Mouse (Mus musculus) CH12.LX (cell line): ENCODE measurements around the gene Efemp2. TPM values are rescaled to one million over a fixed set of nuclear protein-coding genes. Genes with fewer than 3 reads are reported as not detected.
A peak's percentile ranks its signal among the peaks of the same experiment; 100 is the strongest.
"Not testable (repeated sequence)": the region's sequence is repeated elsewhere in the genome, so short reads cannot be mapped to it uniquely, and the experiment has no call there.

Experiments
- DNase-seq: peaks from one replicate; pipeline ENCODE4 v3.0.0-alpha.2; 2013; ENCODE audit errors: extremely low read depth
- H3K27ac ChIP-seq: 2 replicates; pipeline ENCODE4 v1.5.1; 2012; ENCODE audit warnings: low read depth, mild to moderate bottlenecking, control low read depth, moderate library complexity; ENCODE audit not compliant: insufficient read depth
- H3K27me3 ChIP-seq: replicated peaks from 2 replicates; pipeline ENCODE3; 2012; ENCODE audit warnings: inconsistent platforms
- H3K36me3 ChIP-seq, 2 experiments: replicated peaks in 1 of 2; 2 replicates each; pipeline versions ENCODE3 to v1.6.1; 2012; ENCODE audit warnings: inconsistent platforms in 1 of 2, low read length in 1 of 2, mild to moderate bottlenecking in 1 of 2, mixed read lengths in 1 of 2, moderate library complexity in 1 of 2; ENCODE audit not compliant: control insufficient read depth in 1 of 2, insufficient read depth in 1 of 2
- H3K4me1 ChIP-seq, 2 experiments: 2 replicates each; pipeline ENCODE4 v1.6.1; 2012; ENCODE audit warnings: inconsistent platforms in 1 of 2, moderate library complexity in 1 of 2; ENCODE audit not compliant: insufficient read depth in 2 of 2, control insufficient read depth in 1 of 2
- H3K4me2 ChIP-seq: 2 replicates; pipeline ENCODE4 v1.6.1; 2012; ENCODE audit warnings: low read depth, mild to moderate bottlenecking, control low read depth; ENCODE audit not compliant: poor library complexity, insufficient read depth, severe bottlenecking
- H3K4me3 ChIP-seq, 3 experiments: fragments of 150-350 bp in 1 of 3; sonication (generic) in 1 of 3; replicated peaks in 1 of 3; 2 replicates each; pipeline versions ENCODE3 to v1.5.1; 2011 to 2012; ENCODE audit warnings: low read depth in 2 of 3, low read length in 2 of 3, mild to moderate bottlenecking in 2 of 3, moderate library complexity in 2 of 3, control low read depth in 1 of 3, improper control_type of control experiment in 1 of 3, inconsistent platforms in 1 of 3, mixed read lengths in 1 of 3; ENCODE audit not compliant: poor library complexity in 1 of 3
- H3K79me2 ChIP-seq: replicated peaks from 2 replicates; pipeline ENCODE4 v1.6.1; 2012; ENCODE audit warnings: mild to moderate bottlenecking, moderate library complexity; ENCODE audit not compliant: control insufficient read depth, poor library complexity, insufficient read depth, severe bottlenecking; ENCODE audit errors: extremely low read depth
- H3K9ac ChIP-seq: 2 replicates; pipeline ENCODE4 v1.6.1; 2012; ENCODE audit warnings: low read depth, mild to moderate bottlenecking, control low read depth, moderate library complexity; ENCODE audit not compliant: insufficient read depth
- H3K9me3 ChIP-seq: replicated peaks from 2 replicates; pipeline ENCODE3; 2012; ENCODE audit warnings: low read length, inconsistent platforms, mixed read lengths
- BHLHE40 ChIP-seq: IDR thresholded peaks from 2 replicates; pipeline ENCODE4 v1.6.1; 2011; ENCODE audit warnings: mild to moderate bottlenecking, low read depth, low read length, improper control_type of control experiment
- CHD1 ChIP-seq: IDR thresholded peaks from 2 replicates; pipeline ENCODE4 v1.6.1; 2012; ENCODE audit warnings: low read depth, low read length, improper control_type of control experiment, inconsistent platforms
- CHD2 ChIP-seq: IDR thresholded peaks from 2 replicates; pipeline ENCODE4 v1.6.1; 2011; ENCODE audit warnings: low read length, improper control_type of control experiment
- CTCF ChIP-seq, 2 experiments: IDR thresholded peaks in 1 of 2; conservative IDR thresholded peaks in 1 of 2; 2 replicates each; pipeline ENCODE4 v1.5.1; 2011 to 2012; ENCODE audit warnings: low read depth in 2 of 2, low read length in 2 of 2, improper control_type of control experiment in 1 of 2, inconsistent platforms in 1 of 2, mild to moderate bottlenecking in 1 of 2, moderate library complexity in 1 of 2
- ELF1 ChIP-seq: IDR thresholded peaks from 2 replicates; pipeline ENCODE4 v1.6.1; 2014; ENCODE audit warnings: low read depth, mild to moderate bottlenecking, inconsistent platforms, low read length, improper control_type of control experiment
- ETS1 ChIP-seq: conservative IDR thresholded peaks from 2 replicates; pipeline ENCODE4 v1.6.1; 2012; ENCODE audit warnings: low read depth, mild to moderate bottlenecking, inconsistent platforms, low read length, improper control_type of control experiment, moderate library complexity
- GABPA ChIP-seq: IDR thresholded peaks from 2 replicates; pipeline ENCODE4 v1.6.1; 2012; ENCODE audit warnings: low read depth, low read length, improper control_type of control experiment, inconsistent platforms; ENCODE audit not compliant: insufficient replicate concordance
- IRF4 ChIP-seq: IDR thresholded peaks from 2 replicates; pipeline ENCODE4 v1.6.1; 2014; ENCODE audit warnings: low read depth, mild to moderate bottlenecking, inconsistent platforms, low read length, improper control_type of control experiment
- JUN ChIP-seq: IDR thresholded peaks from 2 replicates; pipeline ENCODE4 v1.6.1; 2011; ENCODE audit warnings: low read depth, mild to moderate bottlenecking, low read length, improper control_type of control experiment, moderate library complexity; ENCODE audit not compliant: insufficient read depth
- JUND ChIP-seq: conservative IDR thresholded peaks from 2 replicates; pipeline ENCODE4 v1.6.1; 2011; ENCODE audit warnings: low read depth, low read length, improper control_type of control experiment
- KAT2A ChIP-seq: IDR thresholded peaks from 2 replicates; pipeline ENCODE4 v1.6.1; 2012; ENCODE audit warnings: low read length, improper control_type of control experiment, inconsistent platforms; ENCODE audit not compliant: insufficient replicate concordance
- MAX ChIP-seq: IDR thresholded peaks from 2 replicates; pipeline ENCODE4 v1.6.1; 2011; ENCODE audit warnings: low read length, improper control_type of control experiment
- MXI1 ChIP-seq: IDR thresholded peaks from 2 replicates; pipeline ENCODE4 v1.6.1; 2011; ENCODE audit warnings: mild to moderate bottlenecking, low read depth, low read length, improper control_type of control experiment
- MYC ChIP-seq: IDR thresholded peaks from 2 replicates; pipeline ENCODE4 v1.6.1; 2011; ENCODE audit warnings: low read depth, mild to moderate bottlenecking, improper control_type of control experiment, low read length
- NELFE ChIP-seq: IDR thresholded peaks from 2 replicates; pipeline ENCODE4 v1.6.1; 2011; ENCODE audit warnings: low read depth, low read length, improper control_type of control experiment
- POLR2A ChIP-seq: IDR thresholded peaks from 2 replicates; pipeline ENCODE4 v1.6.1; 2011; ENCODE audit warnings: low read depth, mild to moderate bottlenecking, improper control_type of control experiment, low read length
- POLR2AphosphoS2 ChIP-seq: IDR thresholded peaks from 2 replicates; pipeline ENCODE4 v1.6.1; 2011; ENCODE audit warnings: low read depth, low read length, improper control_type of control experiment
- RAD21 ChIP-seq: IDR thresholded peaks from 2 replicates; pipeline ENCODE4 v1.6.1; 2011; ENCODE audit warnings: low read depth, mild to moderate bottlenecking, low read length, improper control_type of control experiment, moderate library complexity
- RCOR1 ChIP-seq: conservative IDR thresholded peaks from 2 replicates; pipeline ENCODE4 v1.6.1; 2012; ENCODE audit warnings: low read depth, mild to moderate bottlenecking, inconsistent platforms, low read length, improper control_type of control experiment
- SIN3A ChIP-seq: IDR thresholded peaks from 2 replicates; pipeline ENCODE4 v1.6.1; 2012; ENCODE audit warnings: low read length, improper control_type of control experiment, inconsistent platforms
- TBP ChIP-seq: conservative IDR thresholded peaks from 2 replicates; pipeline ENCODE4 v1.6.1; 2011; ENCODE audit warnings: low read depth, low read length, improper control_type of control experiment
- TCF12 ChIP-seq: IDR thresholded peaks from 2 replicates; pipeline ENCODE4 v1.6.1; 2014; ENCODE audit warnings: low read depth, mild to moderate bottlenecking, inconsistent platforms, low read length, improper control_type of control experiment
- USF2 ChIP-seq: conservative IDR thresholded peaks from 2 replicates; pipeline ENCODE4 v1.6.1; 2011; ENCODE audit warnings: low read depth, low read length, improper control_type of control experiment
- ZKSCAN1 ChIP-seq: IDR thresholded peaks from 2 replicates; pipeline ENCODE4 v1.6.1; 2012; ENCODE audit warnings: low read depth, inconsistent platforms, low read length, improper control_type of control experiment, borderline replicate concordance
- ZMIZ1 ChIP-seq: IDR thresholded peaks from 2 replicates; pipeline ENCODE4 v1.6.1; 2012; ENCODE audit warnings: low read depth, mild to moderate bottlenecking, inconsistent platforms, low read length, improper control_type of control experiment
- ZNF384 ChIP-seq: IDR thresholded peaks from 2 replicates; pipeline ENCODE4 v1.6.1; 2012; ENCODE audit warnings: low read depth, low read length, improper control_type of control experiment, inconsistent platforms
- dilution Hi-C: fragments of 300-500 bp; cut with MboI; formaldehyde crosslinking; loops from 2 replicates; pipeline ENCODE4 v1.14.3; 2020; ENCODE audit warnings: low sequenced_read_pairs; ENCODE audit not compliant: extremely low pct_unique_long_range_greater_than_20kb, extremely low pct_ligation_motif_present
- in situ Hi-C: fragments of 300-500 bp; cut with MboI; formaldehyde crosslinking; loops from 3 replicates; pipeline ENCODE4 v1.14.3; 2019; ENCODE audit warnings: low sequenced_read_pairs, low pct_ligation_motif_present, low pct_unique_long_range_greater_than_20kb, mixed read lengths
- polyA plus RNA-seq: library from polyadenylated mRNA; unstranded; fragments of >175 nt; gene quantifications from 2 replicates; pipeline ENCODE4 v1.2.1, GENCODE M21; 2012; ENCODE audit warnings: low read depth; ENCODE audit not compliant: insufficient read length
- total RNA-seq, 2 experiments: library from RNA; depleted of rRNA; stranded (reverse); fragments of 300-350 nt in 1 of 2; fragments of >200 nt in 1 of 2; gene quantifications; 2 replicates each; pipeline ENCODE4 v1.2.3; 2012 to 2014

Gene Efemp2
- total and polyA plus RNA-seq, 3 experiments: 0.50 to 0.51 TPM; not detected in 1

DNA sequence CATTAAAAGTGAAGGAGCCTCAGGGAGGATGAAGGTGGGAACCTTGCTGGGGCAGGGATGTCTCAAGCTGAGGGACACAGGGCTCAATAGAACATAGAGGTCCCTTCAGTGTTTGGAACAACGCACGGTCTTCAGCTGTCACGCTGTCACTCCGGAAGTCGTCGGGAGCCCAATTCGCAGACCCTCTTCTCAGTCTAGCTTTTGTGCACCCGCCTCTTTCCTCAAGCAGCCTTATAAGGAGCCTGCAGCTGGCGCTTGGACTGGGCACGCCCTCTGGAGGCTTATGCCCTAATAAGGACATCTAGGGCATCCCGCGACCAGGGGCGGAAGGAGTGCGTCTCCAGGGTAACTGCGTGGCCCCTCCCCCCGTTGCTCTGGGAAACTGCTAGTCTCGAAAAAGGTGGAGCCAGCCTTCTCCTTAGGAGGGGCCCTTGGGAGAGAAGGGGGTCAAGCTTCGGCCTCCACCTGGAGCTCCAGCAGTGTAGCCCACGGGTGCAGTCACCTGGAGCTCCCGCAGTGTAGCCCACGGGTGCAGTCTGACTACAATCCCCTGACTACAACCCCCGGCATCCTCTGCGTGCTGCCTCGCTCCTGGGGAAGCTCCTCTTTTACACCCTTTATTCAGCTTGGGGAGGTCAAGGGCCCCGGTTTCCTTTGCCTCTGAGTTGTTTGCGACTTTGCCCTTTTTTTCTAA is 15.3 kb downstream of the Efemp2 start (continued):
- TF ChIP-seq TBP (peak; percentile 94), RAD21 (no peak), POLR2A (peak; percentile 93), JUND (no peak), SIN3A (no peak; the same call in 1 of the 2 replicates), ETS1 (no peak), JUN (no peak), IRF4 (no peak), KAT2A (0 out of 2 replicates have a peak, but pooled peaks have one; percentile 51), ZKSCAN1 (no peak), GABPA (no peak), MAX (peak; percentile 80; the same call in 1 of the 2 replicates), CHD1 (no peak), RCOR1 (no peak)
- TF ChIP-seq, all 38 proteins: peak for 15

DNA sequence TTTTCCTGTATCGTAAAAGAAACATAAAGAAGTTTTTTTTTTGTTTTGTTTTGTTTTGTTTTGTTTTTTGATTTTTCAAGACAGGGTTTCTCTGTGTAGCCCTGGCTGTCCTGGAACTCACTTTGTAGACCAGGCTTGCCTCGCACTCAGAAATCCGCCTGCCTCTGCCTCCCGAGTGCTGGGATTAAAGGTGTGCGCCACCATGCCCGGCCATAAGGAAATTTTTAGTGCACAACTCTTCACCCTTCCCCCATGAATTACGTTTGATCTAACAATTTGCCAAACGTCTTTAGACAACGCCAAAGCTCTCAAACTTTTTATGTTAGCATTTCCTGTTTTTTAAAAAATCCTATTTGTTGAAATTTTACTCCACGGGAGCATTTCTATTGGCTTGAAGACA is 16.0 kb downstream of the Efemp2 start:
- H3K4me3 ChIP-seq: peak overlapping the region in 2 of 3 experiments; percentile 29 to 99
- dilution Hi-C loops, H3K9ac ChIP-seq, H3K27ac ChIP-seq, H3K9me3 ChIP-seq, H3K27me3 ChIP-seq, DNase-seq: not testable (repeated sequence)
- TF ChIP-seq CHD1 (0 out of 2 replicates have a peak, but pooled peaks have one; percentile 76), ZMIZ1 (0 out of 2 replicates have a peak, but pooled peaks have one; percentile 33)
- H3K36me3 ChIP-seq: peaks cover 35 to 45% of the 10 kb centered on the region in 2 experiments
- in situ Hi-C loops: loop anchor here (5.0 kb wide), 1 partner anchor 32 kb away; the partner anchor contains the start of gene Ccdc85b
- H3K4me1 ChIP-seq: peaks cover 6 to 35% of the 10 kb centered on the region in 2 experiments; a peak in 3 of 4 replicates
- 0 out of 2 replicates have a peak overlapping the region, but pooled peaks have one; percentile 32 for H3K4me2 ChIP-seq
- H3K79me2 ChIP-seq: peaks cover 24% of the 10 kb centered on the region

DNA sequence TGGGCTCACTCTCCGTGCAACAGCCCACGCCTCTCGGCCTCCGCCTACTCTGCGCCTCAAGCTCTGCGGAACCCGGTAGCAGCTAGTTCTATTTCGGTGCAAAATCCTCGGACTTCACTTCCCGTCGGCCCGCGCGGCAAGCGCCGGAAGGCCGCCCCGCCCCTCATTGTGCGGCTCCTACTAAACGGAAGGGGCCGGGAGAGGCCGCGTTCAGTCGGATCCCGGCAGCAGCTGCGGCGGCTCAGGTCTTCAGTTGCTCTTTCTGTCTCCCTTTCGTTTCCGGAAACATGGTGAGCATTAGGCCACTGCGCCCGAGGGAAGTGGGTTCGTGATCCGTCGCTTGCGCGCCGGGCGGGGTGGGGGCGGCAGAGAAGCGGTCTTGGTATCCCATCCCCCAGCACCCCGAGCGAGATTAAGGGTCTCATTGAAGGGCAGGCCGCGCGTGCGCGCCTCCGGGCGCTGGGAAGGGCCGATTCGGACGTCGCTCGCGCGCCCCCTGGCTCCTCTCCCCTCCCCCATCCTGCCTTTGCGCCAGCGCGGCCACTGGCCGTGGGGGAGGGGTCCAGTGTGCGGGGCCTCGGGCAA is 16.7 kb downstream of the Efemp2 start, which contains the start of gene Cfl1:
Cfl1 (plus strand) TSS at position 143 of the 585 bp plus-strand sequence.
- peak; percentile 96 for DNase-seq
- Histone ChIP-seq H3K79me2 (peaks cover 24% of the 10 kb centered on the region), H3K4me1 (peaks cover 6 to 34% of the 10 kb centered on the region in 2 experiments; a peak in 3 of 4 replicates), H3K9ac (peak within 1 kb of the TSS; percentile 80), H3K36me3 (peaks cover 33 to 44% of the 10 kb centered on the region in 2 experiments), H3K4me2 (peak within 1 kb of the TSS; percentile 81), H3K27me3 (no peaks in the 10 kb centered on the region), H3K4me3 (peak within 1 kb of the TSS; percentile 82 to 99 (median 90)), H3K9me3 (no peaks in the 10 kb centered on the region), H3K27ac (peak within 1 kb of the TSS; percentile 92)
- dilution Hi-C loops (no loop called here), in situ Hi-C loops (loop anchor here (5.0 kb wide), 1 partner anchor 33 kb away; the partner anchor contains the start of gene Ccdc85b)
- TF ChIP-seq CHD1 (no peak), ZNF384 (no peak), MYC (peak; percentile 49; the same call in 1 of the 2 replicates), ELF1 (peak; percentile 96), NELFE (peak; percentile 99), SIN3A (peak; percentile 75), BHLHE40 (peak; percentile 12; the same call in 1 of the 2 replicates), CHD2 (peak; percentile 91), ZMIZ1 (peak; percentile 95), TCF12 (peak; percentile 91), POLR2A (peak; percentile 99), RAD21 (no peak), ZKSCAN1 (no peak), USF2 (no peak), MXI1 (peak; percentile 81), KAT2A (peak; percentile 88; the same call in 1 of the 2 replicates), POLR2AphosphoS2 (peak; percentile 89; the same call in 1 of the 2 replicates), CTCF (conservative IDR thresholded peaks at IDR 0.05 in 1 of 2, IDR thresholded peaks at IDR 0.05 in 1 of 2; ENCODE audit: low read depth in 2 of 2, low read length in 2 of 2) (peak in 1 of 2 experiments; percentile 12; a peak in 1 of 4 replicates)
